Mouse (Mus musculus) frontal cortex, postnatal 36 days (tissue): ENCODE results near the gene Pnpla1.

Experiments used
- DNase-seq, 2 experiments: peaks; one replicate each; pipeline ENCODE4 v3.0.0; 2022; ENCODE audit warnings: low spot score in 2 of 2

Pnpla1 gene

GRCm38 (mm10) chr17:28924957-28925595 lies 66.9 kb downstream of the Pnpla1 start:
- no peak for DNase-seq

DNA sequence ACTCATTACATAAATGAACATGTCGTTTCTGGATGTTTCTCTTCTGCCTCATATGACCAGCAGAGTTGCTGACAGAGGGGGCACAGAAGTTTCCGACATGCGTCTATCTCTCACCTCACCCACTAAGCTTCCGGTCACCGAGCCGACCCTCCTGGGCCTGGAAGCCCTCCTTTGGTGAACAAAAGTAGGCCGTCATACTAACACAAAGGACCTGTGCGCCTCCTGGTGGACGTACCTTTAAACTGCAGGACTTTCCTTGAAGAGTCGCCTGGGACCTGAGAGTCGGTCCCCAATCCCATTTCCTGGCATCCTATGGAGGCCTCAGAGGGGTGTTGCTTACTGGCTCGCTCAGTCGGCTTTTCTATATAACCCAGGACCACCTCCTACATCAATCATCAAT lies 68.2 kb downstream of the Pnpla1 start:
- peak; percentile 78 to 90 for DNase-seq

GRCm38 (mm10) chr17:28926866-28927635 lies 68.8 kb downstream of the Pnpla1 start:
- DNase-seq, result peak; percentile 26 to 48

DNA sequence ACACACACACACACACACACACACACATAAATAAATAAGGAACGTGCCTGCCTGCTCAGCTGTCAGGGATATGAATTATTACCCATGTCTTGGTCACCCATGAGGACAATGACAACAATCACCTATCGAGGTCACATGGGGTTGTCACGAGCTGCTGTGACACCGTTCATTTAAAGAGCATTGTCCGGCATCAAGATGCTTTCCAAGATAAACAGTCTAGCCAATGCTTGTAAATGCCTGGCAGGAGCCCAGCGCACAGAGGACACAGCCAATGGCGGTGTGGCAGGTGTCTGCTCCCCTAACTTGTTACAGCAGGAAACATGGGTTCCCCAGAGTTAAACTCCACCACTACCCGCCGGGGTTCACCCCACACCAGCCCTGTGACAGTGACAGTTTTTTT lies 69.8 kb downstream of the Pnpla1 start:
- DNase-seq, result no peak

DNA sequence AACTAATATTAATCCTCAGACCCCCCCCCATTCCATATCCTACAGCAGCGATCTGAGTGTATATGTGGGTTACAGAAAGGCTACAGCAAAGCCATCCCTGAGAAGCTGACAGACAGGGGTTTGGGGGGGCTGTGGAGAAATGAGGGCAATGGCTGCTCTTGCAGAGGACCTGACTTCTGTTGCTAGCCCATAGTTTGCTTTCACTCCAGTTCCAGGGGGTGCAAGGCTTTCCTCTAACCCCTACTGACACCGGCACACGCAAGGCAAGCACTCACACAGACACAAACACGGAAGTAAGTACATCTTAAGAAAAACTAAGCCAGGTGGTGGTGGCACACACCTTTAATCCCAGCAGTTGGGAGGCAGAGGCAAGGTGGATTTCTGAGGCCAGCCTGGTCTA lies 71.2 kb downstream of the Pnpla1 start:
- DNase-seq, result no peak

GRCm38 (mm10) chr17:28930392-28931074 lies 72.3 kb downstream of the Pnpla1 start:
- peak; percentile 33 to 53 for DNase-seq

- no peak for DNase-seq
Observed at GRCm38 (mm10) chr17:28931436-28932211, 73.4 kb downstream of the Pnpla1 start.

GRCm38 (mm10) chr17:28932274-28932673 lies 74.1 kb downstream of the Pnpla1 start:
- DNase-seq, result no peak

DNA sequence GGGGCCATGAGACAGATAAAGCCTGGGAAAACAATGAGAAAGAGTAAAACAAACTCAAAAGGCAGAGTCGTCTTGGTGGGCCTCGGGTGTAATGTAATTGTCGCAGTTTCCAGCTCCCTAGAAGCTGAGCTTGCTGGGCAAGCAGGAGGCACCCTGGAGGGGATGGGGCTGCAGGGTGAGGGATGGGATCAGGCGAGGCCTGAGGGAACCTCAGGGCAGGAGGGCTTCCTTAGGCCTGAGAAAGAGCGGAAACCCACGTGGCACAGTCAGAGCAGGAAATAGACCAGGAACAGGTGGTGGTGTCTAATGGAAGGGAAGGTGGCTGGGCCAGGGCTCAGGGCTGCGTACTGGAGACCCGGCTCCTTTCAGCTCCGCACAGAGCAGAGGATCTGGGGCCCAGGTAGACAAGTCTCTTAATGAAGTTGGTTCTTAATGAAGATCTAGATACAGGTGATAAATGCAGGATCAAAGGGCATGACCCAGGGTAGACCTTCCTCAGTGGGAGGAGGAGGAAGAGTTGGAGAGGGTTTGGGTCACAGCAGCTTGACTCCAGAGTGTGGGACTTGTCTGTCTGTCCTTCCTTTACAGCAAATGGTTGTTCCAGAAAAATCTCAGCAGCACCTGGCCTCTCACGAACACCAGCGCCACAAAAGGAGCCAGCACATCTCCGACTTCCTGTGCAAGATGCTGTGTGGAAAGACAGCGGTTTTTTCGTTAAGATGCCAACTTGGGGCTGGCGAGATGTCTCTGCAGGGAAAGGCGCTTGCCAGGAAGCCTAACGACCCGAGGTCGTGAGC lies 76.1 kb downstream of the Pnpla1 start:
- no peak for DNase-seq

GRCm38 (mm10) chr17:28936133-28936532 lies 77.9 kb downstream of the Pnpla1 start:
- DNase-seq, result no peak

GRCm38 (mm10) chr17:28936622-28937345 lies 78.6 kb downstream of the Pnpla1 start:
- DNase-seq, result no peak
